Mouse (Mus musculus): ENCODE measurements around the gene Slc22a8.

- TF ChIP-seq CTCF (IDR thresholded peaks at IDR 0.05; ENCODE audit: extremely low read depth, insufficient read depth, low read length) (no peak), POLR2A (IDR thresholded peaks at IDR 0.05; ENCODE audit: extremely low read depth, insufficient read depth, low read length) (no peak)
These were observed 25.3 kb downstream of the Slc22a8 start for GRCm38 (mm10) chr19:8616314-8616713.

Data from cortical plate, adult 2 months (tissue).